Mouse (Mus musculus): ENCODE measurements around the gene 2210408I21Rik. TPM values are rescaled to one million over a fixed set of nuclear protein-coding genes. Genes with fewer than 3 reads are reported as not detected.

The 2210408I21Rik gene
- polyA plus RNA-seq, 1 experiment from 2014 or later = 13.7 TPM

Other genes with a start within 250 kb of the 2210408I21Rik start
- gene Slf1, start 67 bp upstream of the 2210408I21Rik start, polyA plus RNA-seq (2014; fragmentation: Nextera tagmentation; extraction: Ambion mirVana) = 47.0 and 52.7 TPM in 2 replicates

All from embryonic facial prominence, embryonic 11.5 days (tissue).